Mouse (Mus musculus) megakaryocyte, adult 5-6 weeks (primary cell): ENCODE measurements around the gene Tmtc4. TPM values are rescaled to one million over a fixed set of nuclear protein-coding genes. Genes with fewer than 3 reads are reported as not detected.

Source experiments
- ATAC-seq: 2 replicates; pipeline ENCODE4 v1.8.0; 2016; ENCODE audit warnings: mild to moderate bottlenecking, inconsistent platforms; ENCODE audit not compliant: poor library complexity, severe bottlenecking
- total RNA-seq, 2 experiments: library from RNA; stranded (forward) in 1 of 2; stranded (reverse) in 1 of 2; fragments of 153-499, 151-499 nt in 1 of 2; fragments of 221-1000, 200-1000 nt in 1 of 2; gene quantifications; 2 replicates each; pipeline versions ENCODE4 v1.2.3 to v1.2.4; 2015 to 2017

Gene Tmtc4
- total RNA-seq, 2 experiments from 2014 or later: 3.9 to 4.2 TPM

GRCm38 (mm10) chr14:122903923-122904351 lies 79.9 kb downstream of the Tmtc4 start:
- no peak for ATAC-seq

- no peak; the same call in 1 of the 2 replicates for ATAC-seq
Measured at GRCm38 (mm10) chr14:122902884-122903283, 81.0 kb downstream of the Tmtc4 start.

GRCm38 (mm10) chr14:122902136-122902535 lies 81.7 kb downstream of the Tmtc4 start:
- peak; percentile 63 for ATAC-seq

- ATAC-seq: no peak
Measured at GRCm38 (mm10) chr14:122901715-122902114, 82.1 kb downstream of the Tmtc4 start.

GRCm38 (mm10) chr14:122901177-122901576 lies 82.7 kb downstream of the Tmtc4 start:
- ATAC-seq: no peak

GRCm38 (mm10) chr14:122900679-122901078 lies 83.2 kb downstream of the Tmtc4 start:
- ATAC-seq: no peak

GRCm38 (mm10) chr14:122898550-122898949 lies 85.3 kb downstream of the Tmtc4 start:
- no peak for ATAC-seq

GRCm38 (mm10) chr14:122896106-122896505 lies 87.7 kb downstream of the Tmtc4 start:
- no peak for ATAC-seq

GRCm38 (mm10) chr14:122891470-122891968 lies 92.3 kb downstream of the Tmtc4 start:
- no peak for ATAC-seq

- ATAC-seq: no peak
Measured at GRCm38 (mm10) chr14:122888480-122888872, 95.4 kb downstream of the Tmtc4 start.

- ATAC-seq: no peak
Measured at GRCm38 (mm10) chr14:122887702-122888479, 95.9 kb downstream of the Tmtc4 start.

GRCm38 (mm10) chr14:122887278-122887677 lies 96.6 kb downstream of the Tmtc4 start:
- ATAC-seq: no peak

- no peak for ATAC-seq
Measured at GRCm38 (mm10) chr14:122885893-122886292, 97.9 kb downstream of the Tmtc4 start.

- no peak for ATAC-seq
Measured at GRCm38 (mm10) chr14:122883821-122884584, 99.8 kb downstream of the Tmtc4 start.

GRCm38 (mm10) chr14:122883410-122883806 lies 100.4 kb downstream of the Tmtc4 start:
- ATAC-seq: no peak

GRCm38 (mm10) chr14:122882795-122883409 lies 100.9 kb downstream of the Tmtc4 start:
- ATAC-seq: no peak

GRCm38 (mm10) chr14:122882201-122882639 lies 101.6 kb downstream of the Tmtc4 start:
- no peak for ATAC-seq

- no peak for ATAC-seq
Measured at GRCm38 (mm10) chr14:122881699-122882098, 102.1 kb downstream of the Tmtc4 start.

GRCm38 (mm10) chr14:122880291-122880690 lies 103.5 kb downstream of the Tmtc4 start:
- ATAC-seq: no peak

GRCm38 (mm10) chr14:122877787-122878186 lies 106.0 kb downstream of the Tmtc4 start:
- ATAC-seq: no peak

- no peak for ATAC-seq
Measured at GRCm38 (mm10) chr14:122876723-122877122, 107.1 kb downstream of the Tmtc4 start.
